Mouse (Mus musculus): ENCODE results near the gene BC037034. TPM values are rescaled to one million over a fixed set of nuclear protein-coding genes. Genes with fewer than 3 reads are reported as not detected.

Gene BC037034
- total RNA-seq (2021): 1 to 10 TPM; 2.2 to 3.3 TPM
- long read RNA-seq, experiment 1: 0 reads
- long read RNA-seq, experiment 2, partial matches to known transcripts: 1 of 2 reads
- long read RNA-seq, experiment 2, other reads (novel, unspliced or antisense): 0 of 2 reads

DNA sequence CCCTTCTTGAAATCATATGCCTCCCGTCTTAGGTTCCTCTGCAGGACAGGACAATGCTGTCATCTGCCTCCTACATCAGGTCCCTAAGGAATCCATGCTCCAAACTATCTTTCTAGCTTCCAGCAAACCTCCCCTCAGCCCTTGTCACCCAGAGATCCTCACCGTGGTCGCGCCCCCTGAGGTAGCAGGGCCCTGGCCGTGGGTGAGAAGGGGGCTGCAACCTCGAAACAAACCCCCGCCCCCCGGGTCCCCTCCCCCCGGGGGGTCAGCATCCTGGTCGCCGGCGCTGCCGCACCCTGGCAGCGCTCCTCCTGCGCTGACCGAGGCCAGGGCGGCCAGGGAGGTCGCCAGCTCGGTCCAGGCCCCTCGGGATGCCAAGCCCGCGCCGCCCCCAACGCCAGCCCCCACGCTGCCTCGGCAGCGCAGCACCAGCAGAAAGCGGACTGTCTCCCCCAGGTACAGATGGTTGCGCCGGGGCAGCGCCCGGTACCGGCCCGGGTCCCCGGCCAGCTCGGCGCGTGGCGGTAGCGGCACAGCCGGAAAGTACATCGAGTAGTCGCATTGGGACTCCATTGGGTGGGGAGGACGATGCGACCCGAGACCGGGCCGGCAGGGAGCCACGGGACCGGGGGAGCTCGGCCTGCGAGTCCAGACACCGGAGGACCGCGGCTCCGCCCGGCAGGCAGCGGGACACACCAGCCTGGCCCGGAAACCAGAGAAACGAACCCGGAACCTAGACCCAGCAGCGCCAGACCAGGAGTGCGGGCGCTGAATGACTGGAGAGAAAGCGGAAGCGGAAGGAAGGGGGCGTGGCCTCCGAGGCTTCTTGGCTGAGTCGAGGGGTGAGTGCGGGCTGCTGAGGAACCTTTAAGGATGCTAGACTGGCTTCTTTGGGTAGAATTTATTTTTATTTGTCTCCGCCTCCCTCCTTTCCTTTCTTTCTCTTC, at the start of gene BC037034:
Gene BC037034, minus strand, starts transcription at position 774 of the 947 bp plus-strand sequence.
- peak; percentile 85 to 90 for DNase-seq
- intact Hi-C loops (cut with DNase I): no loop called here

DNA sequence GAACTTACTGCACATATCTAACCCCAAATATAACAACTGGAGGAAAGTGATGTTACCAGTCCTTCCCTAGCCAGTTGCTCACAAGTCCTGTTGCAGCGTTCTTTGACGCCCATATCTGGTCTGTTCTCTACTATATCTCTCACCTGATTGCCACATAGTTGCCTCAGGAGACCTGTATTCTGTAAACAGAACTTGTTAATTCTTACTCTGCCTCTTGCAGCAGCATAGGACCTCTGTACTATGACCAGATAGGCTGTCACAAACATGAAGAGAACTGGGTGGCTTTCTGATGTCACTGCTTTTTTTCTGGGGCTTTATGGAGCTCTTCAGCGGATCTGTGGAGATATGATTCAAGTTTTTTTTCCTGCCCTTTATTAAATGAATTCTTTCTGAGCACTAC, 49.0 kb upstream of the BC037034 start:
- intact Hi-C loops (cut with DNase I): no loop called here
- DNase-seq: no peak

DNA sequence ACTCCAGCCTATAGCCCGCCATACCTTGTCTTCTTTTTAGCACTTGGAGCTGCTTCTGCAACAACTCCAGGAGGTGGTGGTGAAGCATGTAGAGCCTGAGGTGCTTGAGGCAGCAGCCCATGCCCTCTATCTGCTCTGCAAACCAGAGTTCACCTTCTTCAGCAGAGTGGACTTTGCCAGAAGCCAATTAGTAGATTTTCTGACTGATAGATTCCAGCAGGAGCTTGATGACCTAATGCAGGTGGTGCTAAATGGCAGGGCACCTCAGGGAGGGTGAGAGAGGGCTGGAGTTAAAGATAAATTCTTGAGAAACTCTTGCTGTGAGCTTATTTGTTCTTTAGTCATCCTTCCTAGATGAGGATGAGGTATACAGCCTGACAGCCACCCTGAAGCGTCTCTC, 35.8 kb upstream of the BC037034 start:
- intact Hi-C loops (cut with DNase I): no loop called here
- no peak for DNase-seq

DNA sequence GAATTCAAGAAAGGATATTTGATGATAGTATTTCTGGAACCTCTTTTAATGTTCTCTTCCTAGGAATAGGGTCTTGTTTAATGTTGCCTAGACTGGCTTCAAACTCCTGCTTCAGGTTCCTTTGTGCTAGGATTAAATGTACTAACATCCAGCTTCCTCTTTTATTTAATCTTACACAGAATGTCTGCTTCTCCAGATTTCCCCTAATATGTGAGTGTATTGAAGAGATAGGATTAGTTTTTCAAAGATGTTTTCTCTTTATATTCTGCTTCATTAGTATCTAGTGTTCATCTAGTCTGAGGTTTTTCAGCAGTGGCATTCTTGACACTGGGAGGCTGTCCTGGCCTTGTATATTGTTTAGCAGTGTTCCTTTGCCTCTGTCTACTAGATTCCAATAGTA, 30.3 kb upstream of the BC037034 start:
- DNase-seq: no peak
- intact Hi-C loops (cut with DNase I): no loop called here

DNA sequence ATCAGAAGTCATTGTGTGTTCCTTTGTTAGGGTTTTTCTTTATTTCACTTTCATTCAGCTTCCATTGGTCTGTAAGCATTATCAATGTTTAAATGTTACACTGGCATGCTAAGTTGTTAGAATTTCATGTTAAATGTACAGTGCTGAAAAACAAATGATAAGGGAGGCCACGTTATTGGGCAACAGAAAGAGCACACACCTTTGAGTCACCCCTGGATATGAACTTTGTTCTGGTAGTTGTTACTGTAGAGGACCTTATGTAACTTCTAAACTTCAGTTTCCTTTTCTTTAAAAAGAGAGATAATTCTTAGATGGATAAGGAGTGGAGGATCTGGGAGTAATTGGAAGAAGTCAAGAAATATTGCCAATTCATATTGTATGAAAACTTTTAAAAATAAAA, 27.8 kb upstream of the BC037034 start:
- intact Hi-C loops (cut with DNase I): no loop called here
- no peak for DNase-seq

DNA sequence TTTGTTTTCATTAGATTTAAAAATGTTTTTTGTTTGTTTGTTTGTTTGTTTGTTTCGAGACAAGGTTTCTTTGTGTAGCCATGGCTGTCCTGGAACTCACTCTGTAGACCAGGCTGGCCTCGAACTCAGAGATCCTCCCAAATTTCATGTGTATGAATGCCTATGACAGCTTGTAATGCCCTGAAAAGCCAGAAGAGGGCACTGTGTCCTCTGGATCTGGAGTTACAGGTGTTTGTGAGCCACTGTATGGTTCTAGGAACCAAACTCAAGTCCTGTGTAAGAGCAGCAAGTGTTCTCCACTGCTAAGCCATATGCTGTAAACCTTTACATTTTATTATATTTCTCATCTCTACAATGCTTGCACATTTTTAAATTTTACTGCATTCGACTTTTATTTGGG, 24.0 kb upstream of the BC037034 start:
- DNase-seq: no peak

DNA sequence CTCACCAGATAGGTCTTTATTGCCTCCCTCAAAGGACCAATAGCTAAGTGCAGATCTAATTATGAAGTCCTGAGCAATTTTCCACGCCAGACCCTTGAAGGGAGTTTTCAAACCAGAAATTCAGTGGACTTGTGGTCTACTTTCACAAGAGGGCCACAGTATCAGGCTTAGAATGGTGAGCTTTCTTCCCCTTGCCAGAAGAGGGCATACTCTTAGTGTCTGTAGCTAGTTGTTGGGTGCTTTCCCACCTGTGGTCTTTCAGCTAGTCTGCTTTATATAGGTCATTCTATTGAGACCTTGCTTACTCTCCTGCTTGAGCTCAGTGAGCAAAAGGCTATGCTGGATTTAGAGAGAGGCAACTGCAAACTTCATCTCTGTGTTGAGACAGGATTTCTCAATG, 19.7 kb upstream of the BC037034 start:
- no peak for DNase-seq
- intact Hi-C loops (cut with DNase I): no loop called here

More for the DNA sequence above, 24.0 kb upstream of the BC037034 start:
- intact Hi-C loops (cut with DNase I): no loop called here

DNA sequence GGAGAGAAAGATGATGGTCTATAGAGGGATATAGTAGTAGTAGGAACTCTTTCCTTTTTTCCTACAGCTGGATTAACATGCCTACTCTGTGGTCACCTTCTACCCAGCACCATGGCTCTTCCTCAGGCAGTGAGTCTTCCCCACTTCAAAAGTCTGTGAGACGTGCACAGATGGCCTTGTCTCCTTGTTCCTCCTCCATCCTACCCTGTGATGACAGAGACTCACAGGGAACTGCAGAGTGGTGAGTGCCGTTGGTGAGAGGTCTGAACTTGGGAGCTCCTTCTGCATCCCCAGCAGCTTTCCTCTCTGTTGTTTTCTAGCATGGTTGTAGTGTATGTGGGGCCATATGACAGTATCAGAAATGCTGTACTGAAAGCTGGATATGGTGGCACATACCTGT, 18.0 kb upstream of the BC037034 start:
- intact Hi-C loops (cut with DNase I): no loop called here
- no peak for DNase-seq

DNA sequence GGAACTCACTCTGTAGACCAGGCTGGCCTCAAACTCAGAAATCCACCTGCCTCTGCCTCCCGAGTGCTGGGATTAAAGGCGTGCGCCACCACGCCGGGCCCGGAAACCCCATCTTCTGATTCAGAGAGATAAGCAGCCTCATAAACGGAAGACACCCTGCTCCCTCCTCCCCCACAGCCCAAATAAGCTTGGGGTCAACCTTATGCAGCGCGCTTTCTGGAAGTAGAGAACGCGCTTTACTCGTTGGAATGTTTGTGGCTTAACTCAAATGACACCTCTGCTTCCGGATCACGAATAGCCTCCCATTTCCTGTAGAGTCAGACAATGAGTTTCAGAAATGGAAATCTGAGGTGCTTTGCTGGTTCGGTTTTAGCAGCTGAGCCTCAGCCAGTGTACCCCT, 17.0 kb upstream of the BC037034 start:
- intact Hi-C loops (cut with DNase I): no loop called here
- no peak for DNase-seq

DNA sequence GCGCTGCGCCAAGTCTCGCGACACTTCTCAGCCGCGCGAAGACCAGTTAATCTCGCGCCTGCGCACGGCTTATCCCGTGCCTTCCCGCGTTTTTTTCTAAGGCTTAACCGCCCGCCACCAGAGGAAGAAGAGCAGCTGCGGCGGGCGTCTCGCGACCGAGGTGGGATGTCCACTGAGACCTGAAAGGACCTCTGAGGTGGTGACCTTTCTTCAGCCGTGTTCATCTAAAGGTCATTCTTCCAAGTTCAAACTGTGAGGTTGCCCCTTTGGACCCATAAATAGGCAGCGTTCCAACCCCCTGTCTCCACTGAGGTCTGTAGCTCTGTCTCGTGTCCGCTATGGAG, 16.6 kb upstream of the BC037034 start:
- intact Hi-C loops (cut with DNase I): no loop called here
- DNase-seq: no peak

DNA sequence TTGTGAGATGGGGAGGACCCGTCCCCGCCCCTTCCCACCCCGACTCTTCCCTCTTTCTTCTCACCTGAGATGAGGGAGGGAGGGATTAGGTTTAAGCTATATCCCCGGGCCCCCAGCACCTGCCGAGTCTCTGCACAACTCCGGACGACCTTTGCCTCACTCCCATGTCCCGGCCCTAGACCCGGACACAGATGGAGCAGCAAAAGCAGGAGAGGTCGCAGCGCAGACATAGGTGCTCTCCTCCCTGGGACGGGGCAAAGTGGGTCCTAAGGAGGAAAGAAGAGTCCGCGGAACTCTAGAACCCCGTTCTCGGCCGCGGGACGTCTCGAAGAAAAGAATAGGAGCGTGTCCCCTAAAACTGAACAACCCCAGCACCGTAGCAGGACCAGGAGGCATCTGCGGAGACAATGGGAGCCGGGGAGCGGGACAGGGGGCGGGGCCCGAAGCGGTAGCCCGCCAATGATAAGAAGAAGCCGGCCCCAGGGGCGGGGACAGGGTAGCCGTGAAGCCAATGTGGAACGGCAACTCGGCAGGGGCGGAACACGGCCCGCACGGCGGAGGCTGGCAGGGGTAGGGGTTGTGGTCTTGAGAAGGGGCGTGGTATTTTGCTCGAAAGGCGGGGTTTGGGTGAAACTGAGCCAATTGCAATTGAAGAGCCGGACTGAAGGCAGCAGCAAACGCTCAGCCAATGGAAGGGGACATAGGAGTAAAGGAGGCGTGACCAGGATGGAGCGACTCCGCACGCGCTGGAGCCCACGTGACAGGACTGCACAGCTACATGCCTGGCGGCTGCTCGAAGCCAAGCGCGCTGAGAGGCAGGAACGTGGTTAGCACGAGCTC, 16.0 kb upstream of the BC037034 start, which contains the start of the genes Gm43720, Gpc2 and Stag3:
Gene Gm43720, minus strand, starts transcription at position 374 of the 840 bp plus-strand sequence.
Gene Gpc2, minus strand, starts transcription at position 421 of the 840 bp plus-strand sequence.
Gene Stag3, plus strand, starts transcription at position 656 of the 840 bp plus-strand sequence.
- intact Hi-C loops (cut with DNase I): no loop called here
- peak; percentile 67 to 69 for DNase-seq

DNA sequence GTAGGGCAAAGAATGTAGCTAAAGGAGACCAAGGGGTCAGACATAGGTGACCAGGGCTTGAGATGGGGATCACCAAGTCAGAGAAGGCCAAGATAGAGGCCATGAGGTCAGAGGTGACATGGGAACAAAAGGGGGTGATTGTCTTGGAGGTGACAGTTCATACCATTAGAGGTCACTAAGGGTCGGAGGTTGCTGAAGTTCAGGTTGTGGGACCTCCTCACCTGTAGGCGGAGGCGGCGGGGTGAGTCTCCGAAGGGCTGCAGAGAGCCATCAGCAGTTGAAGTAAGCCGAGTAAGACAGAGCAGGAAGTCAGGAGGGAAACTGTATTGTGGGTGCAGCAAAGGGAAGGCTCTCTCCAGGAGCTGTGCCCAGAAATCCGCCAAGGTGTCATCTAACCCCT, 14.2 kb upstream of the BC037034 start:
- intact Hi-C loops (cut with DNase I): no loop called here
- DNase-seq: no peak

DNA sequence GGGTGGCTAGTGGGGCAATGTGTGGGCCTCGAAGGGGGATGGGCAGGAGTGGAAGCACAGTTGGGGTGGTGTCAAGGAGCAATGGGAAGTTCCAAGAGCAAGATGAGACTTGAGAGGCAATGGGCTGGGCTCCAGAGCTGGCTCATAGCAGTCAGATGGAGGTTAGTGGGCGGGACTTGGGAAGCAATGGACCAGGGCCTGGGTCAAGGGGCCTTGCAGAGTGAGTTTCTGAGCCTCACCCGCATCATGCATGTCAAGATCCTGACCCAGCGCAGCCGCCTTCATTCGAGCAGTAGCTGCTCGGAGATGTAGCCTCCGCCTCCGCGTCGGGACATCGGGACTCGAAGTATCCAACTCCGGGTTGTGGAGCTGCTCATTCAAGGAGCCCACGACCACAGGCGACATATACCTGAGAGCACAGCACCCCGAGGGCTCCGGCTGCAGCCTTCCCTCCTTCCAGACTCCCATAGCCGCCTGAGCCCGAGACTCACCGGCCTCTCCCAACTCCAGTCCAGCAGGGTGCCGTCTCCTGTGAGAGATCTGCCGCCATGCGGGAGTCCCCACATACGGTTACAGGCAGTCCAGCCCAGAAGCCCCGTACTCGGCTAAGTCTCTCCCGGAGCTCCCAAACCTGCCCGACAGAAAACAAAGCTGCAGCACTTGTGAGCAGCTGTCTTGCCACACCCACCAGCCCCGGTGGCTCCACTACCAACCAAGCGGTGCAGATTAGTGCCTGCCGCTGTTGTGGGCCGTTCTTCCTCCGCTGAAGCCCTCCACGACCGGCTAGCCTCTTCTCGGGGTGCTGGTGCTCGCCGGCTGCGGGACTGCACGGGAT, 11.6 kb upstream of the BC037034 start:
- DNase-seq: no peak
- intact Hi-C loops (cut with DNase I): no loop called here

DNA sequence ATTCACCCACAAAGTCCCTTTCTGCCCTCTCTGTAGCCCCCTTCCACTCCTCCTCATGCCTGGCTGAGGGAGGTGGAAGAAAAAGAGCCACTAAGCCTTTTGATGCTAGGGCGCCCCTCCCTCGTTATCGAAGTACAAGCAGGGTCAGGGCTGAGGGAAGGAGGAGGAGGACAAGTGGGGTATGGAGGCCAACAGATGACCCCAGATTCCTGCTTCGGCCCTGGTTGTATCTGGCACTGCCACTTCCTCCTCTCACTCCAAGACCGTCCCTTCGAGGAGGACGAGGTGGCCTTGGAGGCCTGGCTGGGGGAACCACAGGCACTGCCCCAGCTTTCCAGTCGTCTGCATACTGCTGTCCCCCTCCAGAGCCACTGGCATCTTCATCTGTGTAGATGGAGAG, 10.4 kb upstream of the BC037034 start:
- DNase-seq: no peak
- intact Hi-C loops (cut with DNase I): no loop called here

DNA sequence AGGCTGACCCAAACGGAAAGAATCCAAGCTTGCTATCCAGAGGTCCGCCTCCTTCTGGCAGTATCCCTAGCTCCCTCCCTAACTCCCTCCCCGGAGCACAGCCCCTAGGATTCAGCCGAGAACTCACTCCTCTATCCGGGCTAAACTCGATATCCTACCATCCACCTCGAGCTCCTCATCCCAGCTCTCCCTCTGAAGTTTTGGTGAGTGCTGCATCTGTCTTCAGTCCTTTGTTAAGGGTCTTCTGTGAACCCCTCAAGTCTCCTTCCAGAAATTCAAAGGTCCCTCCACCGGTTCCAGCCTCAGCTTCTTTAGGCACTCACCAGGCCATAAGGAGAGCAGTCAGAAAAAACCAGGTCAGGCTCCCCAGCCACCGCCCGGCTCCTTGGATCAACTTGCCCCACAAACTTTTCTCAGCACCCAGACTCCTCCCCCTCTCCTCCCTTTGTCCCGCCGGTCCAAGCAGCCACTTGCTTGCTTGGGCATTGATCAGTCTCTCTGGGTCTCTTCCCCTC, 8.6 kb upstream of the BC037034 start, which contains the start of gene Gal3st4:
Gene Gal3st4, minus strand, starts transcription at position 432 of the 515 bp plus-strand sequence.
- no peak for DNase-seq
- intact Hi-C loops (cut with DNase I): no loop called here

DNA sequence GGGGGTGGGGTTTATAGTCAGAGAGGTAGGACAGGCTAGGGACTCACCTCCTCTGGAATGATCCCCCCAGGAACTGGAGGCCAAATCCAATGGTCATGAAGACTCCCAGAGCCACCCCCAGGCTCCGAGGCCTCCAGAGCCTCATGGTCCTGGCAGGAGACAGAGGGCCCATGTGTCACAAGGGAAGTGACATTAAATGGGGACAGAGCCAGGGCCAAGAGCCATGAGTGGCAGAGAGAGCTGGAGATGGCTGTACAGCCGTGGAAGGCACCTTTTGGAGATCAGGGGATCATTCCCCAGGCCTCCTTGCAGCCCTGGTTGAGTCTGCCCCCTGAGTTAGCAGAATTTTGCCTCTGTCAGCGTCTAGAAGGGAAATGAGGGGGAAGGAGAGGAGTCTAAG, 7.4 kb upstream of the BC037034 start:
- intact Hi-C loops (cut with DNase I): no loop called here
- DNase-seq: no peak

DNA sequence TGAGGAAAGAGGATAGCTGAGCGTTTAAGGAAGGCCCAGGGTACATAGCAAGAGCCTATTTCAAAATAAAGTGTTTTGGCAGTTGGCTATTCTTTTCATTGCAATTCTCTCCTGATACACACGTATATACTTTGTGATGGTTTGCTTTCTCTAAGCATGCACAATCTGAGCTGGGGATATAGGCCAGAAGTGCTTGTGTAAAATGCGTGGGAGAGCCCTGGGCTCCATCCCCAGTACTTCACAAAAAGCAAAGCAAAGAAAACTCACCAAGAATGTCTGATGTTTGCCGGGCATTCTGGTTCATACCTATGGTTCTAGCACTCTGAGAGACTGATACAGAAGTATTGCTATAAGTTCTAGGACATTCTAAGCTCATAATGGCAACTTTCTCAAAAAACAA, 5.1 kb upstream of the BC037034 start:
- DNase-seq: no peak
- intact Hi-C loops (cut with DNase I): no loop called here

DNA sequence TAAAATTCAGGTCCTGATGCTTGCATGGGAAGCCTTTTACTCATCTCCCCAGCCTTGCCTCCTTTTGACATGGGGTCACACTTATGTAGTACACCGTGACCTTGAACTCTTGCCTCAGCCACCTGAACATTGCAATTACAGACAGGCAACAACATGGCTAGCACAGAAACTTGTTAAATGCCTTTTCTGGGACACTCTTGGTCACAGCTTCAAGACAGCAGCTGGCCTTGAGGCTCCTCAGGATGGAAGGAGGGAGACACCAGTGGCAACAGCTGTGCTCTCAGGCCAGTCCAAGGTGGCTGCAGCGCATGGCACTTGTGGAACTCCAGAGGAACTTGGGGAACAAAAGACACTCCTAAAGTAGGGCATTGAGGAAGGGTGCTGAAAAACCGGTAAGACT, 3.3 kb upstream of the BC037034 start:
- DNase-seq: no peak
- intact Hi-C loops (cut with DNase I): no loop called here

DNA sequence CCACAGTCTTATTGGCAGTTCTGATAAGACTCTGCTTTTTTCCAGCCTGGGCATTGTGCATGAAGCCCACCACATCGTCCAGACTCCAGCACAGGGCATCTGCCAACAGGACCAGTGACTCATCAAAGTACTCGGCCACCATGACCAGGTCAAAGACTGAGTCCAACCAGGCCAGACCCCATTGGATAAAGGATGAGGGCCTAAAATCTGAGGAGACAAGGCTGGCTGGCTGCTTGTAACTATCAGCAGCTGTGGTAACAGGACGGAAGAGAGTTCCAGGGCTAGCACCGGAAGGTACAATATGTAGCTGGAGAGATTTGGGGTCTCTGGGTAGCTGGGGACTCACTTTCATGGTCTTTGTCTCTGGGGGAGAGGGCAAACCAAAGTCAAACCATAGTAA, 1.9 kb upstream of the BC037034 start:
- intact Hi-C loops (cut with DNase I): no loop called here
- no peak for DNase-seq

DNA sequence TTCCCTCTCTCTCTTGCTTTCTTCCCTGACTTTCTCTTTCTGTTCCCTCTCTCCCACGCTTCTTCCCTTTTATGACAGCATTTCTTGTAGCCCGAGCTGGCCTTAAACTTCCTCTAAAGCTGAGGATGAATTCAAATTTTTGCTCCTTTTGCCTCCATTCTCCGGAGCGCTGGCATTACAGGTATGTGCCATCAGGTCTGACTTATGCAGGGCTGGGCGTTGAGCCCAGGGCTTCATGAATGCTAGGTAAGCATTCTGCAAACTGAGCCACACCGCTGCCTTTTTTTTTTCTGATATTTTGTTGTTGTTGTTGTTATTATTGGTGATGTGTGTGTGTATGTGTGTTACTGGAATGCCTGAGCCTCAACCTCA, 360 bp upstream of the BC037034 start:
- intact Hi-C loops (cut with DNase I): no loop called here

More for the DNA sequence above, 360 bp upstream of the BC037034 start:
- DNase-seq: no peak

All from gastrocnemius, postnatal 36 days (tissue).